Mouse (Mus musculus) kidney, embryonic 15.5 days (tissue): ENCODE measurements at regions not wholly inside any gene's neighbourhood (a gene's known extent, or its start where the extent isn't known, plus 50 kb on each side); places are given as distances from the start of the nearest gene placed in this dataset.
A peak's percentile ranks its signal among the peaks of the same experiment; 100 is the strongest.

Experiments
- ATAC-seq: fragments of 200-750 bp; cut with Nextera tagmentation; replicated peaks from 2 replicates; pipeline ENCODE4 v1.8.0; 2017; ENCODE audit warnings: moderate TSS enrichment; ENCODE audit not compliant: low FRiP score
- H3K27ac ChIP-seq: fragments of 300-500 bp; sonication (generic); 2 replicates; pipeline ENCODE4 v1.5.1; 2015; ENCODE audit warnings: mild to moderate bottlenecking, inconsistent platforms
- H3K27me3 ChIP-seq: fragments of 300-500 bp; sonication (generic); 2 replicates; pipeline ENCODE4 v1.6.1; 2015; ENCODE audit warnings: inconsistent platforms
- H3K36me3 ChIP-seq: fragments of 300-500 bp; sonication (generic); 2 replicates; pipeline ENCODE4 v1.6.1; 2015; ENCODE audit warnings: inconsistent platforms
- H3K4me1 ChIP-seq: fragments of 300-500 bp; sonication (generic); 2 replicates; pipeline ENCODE4 v1.6.1; 2015; ENCODE audit warnings: inconsistent platforms
- H3K4me2 ChIP-seq: fragments of 300-500 bp; sonication (generic); 2 replicates; pipeline ENCODE4 v1.6.1; 2015; ENCODE audit warnings: moderate library complexity, mild to moderate bottlenecking, inconsistent platforms
- H3K4me3 ChIP-seq: fragments of 300-500 bp; sonication (generic); replicated peaks from 2 replicates; pipeline ENCODE4 v1.5.1; 2015; ENCODE audit warnings: mild to moderate bottlenecking, inconsistent platforms
- H3K9ac ChIP-seq: fragments of 300-500 bp; sonication (generic); 2 replicates; pipeline ENCODE4 v1.6.1; 2015; ENCODE audit warnings: mild to moderate bottlenecking, inconsistent platforms
- H3K9me3 ChIP-seq: fragments of 300-500 bp; sonication (generic); replicated peaks from 2 replicates; pipeline ENCODE4 v1.6.1; 2016; ENCODE audit warnings: inconsistent platforms
- WGBS: fragments of 180-500 bp; shearing (Covaris S2); methylation state at CpG from one replicate; pipeline ENCODE4 v1.1.7; 2015; ENCODE audit warnings: mixed read lengths; 5-methylcytosine and 5-hydroxymethylcytosine counted together

- no peak overlapping the region for H3K9ac ChIP-seq
- WGBS, result 56% methylated on average over 2 of the region's 2 CpGs
- no peaks in the 10 kb centered on the region for H3K36me3 ChIP-seq
- H3K4me1 ChIP-seq, result no peaks in the 10 kb centered on the region
- no peaks in the 10 kb centered on the region for H3K9me3 ChIP-seq
- no peak overlapping the region for H3K4me2 ChIP-seq
- ATAC-seq, result no peak
- H3K4me3 ChIP-seq, result no peak overlapping the region
- H3K27me3 ChIP-seq, result no peaks in the 10 kb centered on the region
- no peak overlapping the region for H3K27ac ChIP-seq
Measured at GRCm38 (mm10) chr3:57228400-57228799, 73.4 kb downstream of the Tm4sf1 start.

GRCm38 (mm10) chr3:57223773-57224172, 78.0 kb downstream of the Tm4sf1 start:
- Histone ChIP-seq H3K9me3 (no peaks in the 10 kb centered on the region), H3K27ac (no peak overlapping the region), H3K27me3 (no peaks in the 10 kb centered on the region), H3K4me2 (no peak overlapping the region), H3K4me3 (no peak overlapping the region), H3K4me1 (no peaks in the 10 kb centered on the region), H3K9ac (no peak overlapping the region), H3K36me3 (no peaks in the 10 kb centered on the region)
- ATAC-seq, result no peak
- WGBS, result 83% methylated on average over 2 of the region's 2 CpGs

GRCm38 (mm10) chr3:57222318-57222914, 79.4 kb downstream of the Tm4sf1 start:
- no peak for ATAC-seq
- H3K27me3 ChIP-seq, result no peaks in the 10 kb centered on the region
- no peak overlapping the region for H3K27ac ChIP-seq
- no peaks in the 10 kb centered on the region for H3K4me1 ChIP-seq
- H3K4me3 ChIP-seq, result no peak overlapping the region
- H3K4me2 ChIP-seq, result no peak overlapping the region
- H3K9ac ChIP-seq, result no peak overlapping the region
- H3K36me3 ChIP-seq, result no peaks in the 10 kb centered on the region
- no peaks in the 10 kb centered on the region for H3K9me3 ChIP-seq
- WGBS, result 83% methylated on average over 3 of the region's 3 CpGs

GRCm38 (mm10) chr3:57218431-57218830, 83.4 kb downstream of the Tm4sf1 start:
- 63% methylated on average over 3 of the region's 3 CpGs for WGBS
- Histone ChIP-seq H3K9ac (no peak overlapping the region), H3K36me3 (no peaks in the 10 kb centered on the region), H3K4me1 (no peaks in the 10 kb centered on the region), H3K27me3 (no peaks in the 10 kb centered on the region), H3K27ac (no peak overlapping the region), H3K4me3 (no peak overlapping the region), H3K9me3 (no peaks in the 10 kb centered on the region), H3K4me2 (no peak overlapping the region)
- no peak for ATAC-seq

GRCm38 (mm10) chr3:57204066-57204723, 97.6 kb downstream of the Tm4sf1 start:
- H3K36me3 ChIP-seq, result no peaks in the 10 kb centered on the region
- no peak for ATAC-seq
- H3K27me3 ChIP-seq, result no peaks in the 10 kb centered on the region
- no peaks in the 10 kb centered on the region for H3K9me3 ChIP-seq
- H3K9ac ChIP-seq, result no peak overlapping the region
- no peak overlapping the region for H3K4me3 ChIP-seq
- no peak overlapping the region for H3K4me2 ChIP-seq
- H3K4me1 ChIP-seq, result no peaks in the 10 kb centered on the region
- WGBS, result 30% methylated on average over 3 of the region's 3 CpGs
- no peak overlapping the region for H3K27ac ChIP-seq

- 82% methylated on average over 4 of the region's 4 CpGs for WGBS
- Histone ChIP-seq H3K4me3 (no peak overlapping the region), H3K9me3 (no peaks in the 10 kb centered on the region), H3K9ac (no peak overlapping the region), H3K36me3 (no peaks in the 10 kb centered on the region), H3K27ac (no peak overlapping the region), H3K27me3 (no peaks in the 10 kb centered on the region), H3K4me1 (no peaks in the 10 kb centered on the region), H3K4me2 (no peak overlapping the region)
- no peak for ATAC-seq
Measured at GRCm38 (mm10) chr3:57203418-57203817, 98.4 kb downstream of the Tm4sf1 start.

GRCm38 (mm10) chr3:57181587-57181986, 120.2 kb downstream of the Tm4sf1 start:
- ATAC-seq, result no peak
- H3K9me3 ChIP-seq, result no peaks in the 10 kb centered on the region
- H3K4me1 ChIP-seq, result no peaks in the 10 kb centered on the region
- H3K4me3 ChIP-seq, result no peak overlapping the region
- no peaks in the 10 kb centered on the region for H3K36me3 ChIP-seq
- H3K27ac ChIP-seq, result no peak overlapping the region
- H3K4me2 ChIP-seq, result no peak overlapping the region
- H3K27me3 ChIP-seq, result no peaks in the 10 kb centered on the region
- H3K9ac ChIP-seq, result no peak overlapping the region
- WGBS, result 38% methylated on average over 4 of the region's 4 CpGs

- Histone ChIP-seq H3K27ac (no peak overlapping the region), H3K36me3 (no peaks in the 10 kb centered on the region), H3K9ac (no peak overlapping the region), H3K4me3 (no peak overlapping the region), H3K9me3 (no peaks in the 10 kb centered on the region), H3K27me3 (no peaks in the 10 kb centered on the region), H3K4me1 (no peaks in the 10 kb centered on the region), H3K4me2 (no peak overlapping the region)
- WGBS, result 51% methylated on average over 4 of the region's 4 CpGs
- ATAC-seq, result no peak
Measured at GRCm38 (mm10) chr3:57153177-57153948, 148.4 kb downstream of the Tm4sf1 start.

- no peaks in the 10 kb centered on the region for H3K36me3 ChIP-seq
Measured at GRCm38 (mm10) chr3:57149156-57149555, 152.6 kb downstream of the Tm4sf1 start.

GRCm38 (mm10) chr3:57136847-57137246, 164.9 kb downstream of the Tm4sf1 start:
- H3K9me3 ChIP-seq, result no peaks in the 10 kb centered on the region
- no peaks in the 10 kb centered on the region for H3K27me3 ChIP-seq
- 18% methylated on average over 24 of the region's 24 CpGs for WGBS
- no peaks in the 10 kb centered on the region for H3K4me1 ChIP-seq
- H3K4me3 ChIP-seq, result peak overlapping the region; percentile 41
- peak overlapping the region; percentile 62 for H3K4me2 ChIP-seq
- no peak overlapping the region for H3K27ac ChIP-seq
- H3K36me3 ChIP-seq, result no peaks in the 10 kb centered on the region
- peak; percentile 92 for ATAC-seq
- no peak overlapping the region for H3K9ac ChIP-seq

More at GRCm38 (mm10) chr3:57149156-57149555, 152.6 kb downstream of the Tm4sf1 start:
- no peak overlapping the region for H3K4me2 ChIP-seq
- H3K4me3 ChIP-seq, result no peak overlapping the region
- 71% methylated on average over 3 of the region's 3 CpGs for WGBS
- ATAC-seq, result no peak
- H3K27ac ChIP-seq, result no peak overlapping the region
- H3K27me3 ChIP-seq, result no peaks in the 10 kb centered on the region
- no peak overlapping the region for H3K9ac ChIP-seq
- H3K4me1 ChIP-seq, result no peaks in the 10 kb centered on the region
- no peaks in the 10 kb centered on the region for H3K9me3 ChIP-seq

GRCm38 (mm10) chr3:57128606-57129005, 173.2 kb downstream of the Tm4sf1 start:
- H3K27ac ChIP-seq, result no peak overlapping the region
- no peaks in the 10 kb centered on the region for H3K4me1 ChIP-seq
- no peaks in the 10 kb centered on the region for H3K36me3 ChIP-seq
- no peak overlapping the region for H3K4me2 ChIP-seq
- no peaks in the 10 kb centered on the region for H3K27me3 ChIP-seq
- ATAC-seq, result no peak
- H3K9me3 ChIP-seq, result no peaks in the 10 kb centered on the region
- 86% methylated on average over 2 of the region's 2 CpGs for WGBS
- no peak overlapping the region for H3K9ac ChIP-seq
- no peak overlapping the region for H3K4me3 ChIP-seq

- Histone ChIP-seq H3K4me3 (no peak overlapping the region), H3K36me3 (no peaks in the 10 kb centered on the region), H3K4me2 (no peak overlapping the region), H3K9ac (no peak overlapping the region), H3K27me3 (no peaks in the 10 kb centered on the region), H3K4me1 (no peaks in the 10 kb centered on the region), H3K9me3 (no peaks in the 10 kb centered on the region), H3K27ac (no peak overlapping the region)
- ATAC-seq, result no peak
- 75% methylated on average over 4 of the region's 4 CpGs for WGBS
Measured at GRCm38 (mm10) chr3:57125792-57126485, 175.8 kb downstream of the Tm4sf1 start.
